Mouse (Mus musculus) lung, adult 2 months (tissue): ENCODE measurements around the gene Cdk1. TPM values are rescaled to one million over a fixed set of nuclear protein-coding genes. Genes with fewer than 3 reads are reported as not detected.
A peak's percentile ranks its signal among the peaks of the same experiment; 100 is the strongest.

Experiments used
- DNase-seq: peaks from one replicate; pipeline ENCODE4 v3.0.0; 2022
- H3K4me1 ChIP-seq: fragments of 200-500 bp; 2 replicates; pipeline ENCODE4 v1.6.1; 2011; ENCODE audit warnings: low read length; ENCODE audit not compliant: control insufficient read depth, insufficient read depth
- H3K4me3 ChIP-seq: fragments of 200-500 bp; replicated peaks from 2 replicates; pipeline ENCODE3; 2011; ENCODE audit warnings: low read depth, mild to moderate bottlenecking, control low read depth, low read length; ENCODE audit errors: extremely low read depth
- CTCF ChIP-seq: fragments of 200-500 bp; IDR thresholded peaks from 2 replicates; pipeline ENCODE4 v1.5.1; 2011; ENCODE audit warnings: mild to moderate bottlenecking, low read length, control low read depth; ENCODE audit not compliant: insufficient read depth
- POLR2A ChIP-seq: fragments of 200-500 bp; IDR thresholded peaks from 2 replicates; pipeline ENCODE4 v1.6.1; 2011; ENCODE audit warnings: low read depth, mild to moderate bottlenecking, control low read depth, low read length, borderline replicate concordance; ENCODE audit errors: extremely low read depth
- WGBS: fragments of 180-500 bp; shearing (Covaris S2); methylation state at CpG from one replicate; pipeline ENCODE4 v1.1.7; 2018; 5-methylcytosine and 5-hydroxymethylcytosine counted together
- polyA plus RNA-seq: library from polyadenylated mRNA; depleted of rRNA; stranded (reverse); fragments of >200 nt; gene quantifications from 2 replicates; pipeline ENCODE4 v1.2.3, GENCODE M21; 2012

The Cdk1 gene
- polyA plus RNA-seq, 1 experiment = 5.8 TPM

DNA sequence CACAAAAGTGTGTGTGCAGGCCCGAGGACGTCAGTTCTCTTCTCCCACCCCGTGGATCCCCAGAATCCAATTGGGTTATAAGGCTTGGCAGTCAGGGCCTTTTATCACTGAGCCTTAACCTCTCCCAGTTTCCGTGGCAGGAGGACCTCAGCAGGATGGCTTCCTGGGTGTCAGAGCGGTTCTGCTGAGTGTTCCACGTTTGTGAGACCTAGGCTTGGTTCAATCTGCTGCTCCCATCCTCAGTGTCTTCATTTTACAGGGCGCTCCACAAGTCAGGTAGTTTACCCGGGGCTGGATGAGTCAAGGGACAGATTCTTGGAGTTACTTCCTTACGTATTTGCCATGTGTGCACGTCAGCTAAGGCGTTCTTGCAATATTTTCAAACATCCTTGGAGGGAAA, 19.5 kb downstream of the Cdk1 start:
- Histone ChIP-seq H3K4me1 (no peaks in the 10 kb centered on the region), H3K4me3 (no peak overlapping the region)
- TF ChIP-seq CTCF (no peak), POLR2A (no peak)
- 90% methylated on average over 11 of the region's 11 CpGs for WGBS
- DNase-seq = no peak

DNA sequence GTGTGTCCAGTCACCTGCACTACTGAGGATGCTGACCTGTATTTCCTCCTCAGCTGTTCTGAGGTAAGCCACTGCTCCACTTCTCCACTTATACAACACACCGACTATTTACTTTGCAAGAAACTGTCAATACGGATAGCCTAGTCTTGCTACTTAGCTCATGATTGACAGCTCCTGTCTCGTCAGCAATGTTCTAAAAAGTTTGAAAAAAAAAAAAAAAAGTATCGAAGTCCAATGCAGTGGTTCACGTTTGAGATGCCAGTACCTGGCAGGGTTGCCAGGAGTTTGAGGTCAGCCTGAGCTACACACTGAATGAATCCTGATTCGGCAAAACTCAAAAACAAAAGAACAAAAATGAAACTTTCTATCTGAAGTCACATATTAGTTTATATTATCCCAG, 21.5 kb downstream of the Cdk1 start:
- TF ChIP-seq CTCF (no peak), POLR2A (no peak)
- no peak for DNase-seq
- 78% methylated on average over 6 of the region's 6 CpGs for WGBS
- Histone ChIP-seq H3K4me3 (no peak overlapping the region), H3K4me1 (no peaks in the 10 kb centered on the region)

DNA sequence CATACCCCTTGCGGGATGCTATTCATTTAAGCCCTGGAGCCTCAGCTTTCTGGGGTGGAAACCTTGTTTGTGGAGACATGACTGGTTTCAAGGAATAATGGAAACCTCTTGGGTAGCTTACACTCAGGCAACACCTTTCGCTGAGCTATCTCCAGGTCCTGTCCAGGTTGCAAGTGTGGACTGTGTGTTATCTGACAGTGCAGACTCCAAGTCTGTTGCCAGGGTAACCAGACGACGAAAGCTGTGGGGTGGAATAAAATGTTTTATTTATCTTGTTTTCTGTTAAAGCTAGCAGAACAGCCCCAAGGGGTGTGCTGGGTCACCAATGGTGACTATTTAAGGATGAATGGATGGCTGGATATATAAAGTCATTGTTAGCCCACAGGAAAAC, 24.1 kb downstream of the Cdk1 start:
- WGBS = 74% methylated on average over 4 of the region's 4 CpGs
- no peak overlapping the region for H3K4me3 ChIP-seq

DNA sequence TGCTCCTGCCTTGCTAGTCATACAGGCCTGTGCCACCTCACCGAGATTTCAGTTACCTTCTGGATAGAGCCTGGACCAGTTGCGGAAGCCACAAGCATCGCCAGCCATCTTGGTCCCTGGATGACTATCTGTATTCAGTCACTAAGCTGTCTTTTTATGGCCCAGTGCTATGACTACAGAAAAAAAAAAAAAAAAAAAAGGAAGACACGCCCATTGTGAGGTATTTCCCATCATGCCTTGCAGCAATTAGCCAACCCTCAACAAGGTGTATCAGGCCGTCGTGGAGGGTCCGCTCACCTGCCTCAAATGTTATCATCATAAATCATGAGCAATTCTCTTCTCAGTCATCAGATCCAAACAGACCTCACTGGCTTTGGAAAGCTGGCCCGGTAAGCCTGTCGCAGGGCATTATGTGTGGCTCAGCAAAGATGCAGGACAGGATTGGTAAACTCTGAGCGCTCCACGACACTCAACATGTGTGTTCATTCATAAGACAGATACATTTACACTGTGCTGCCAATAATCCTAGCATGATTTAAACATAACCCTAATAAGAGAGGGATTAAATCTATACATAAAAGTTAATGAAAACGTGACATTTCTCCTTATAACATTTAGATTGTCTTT, 24.6 kb downstream of the Cdk1 start:
- TF ChIP-seq POLR2A = no peak
- no peak for TF ChIP-seq CTCF
- no peak overlapping the region for H3K4me3 ChIP-seq
- WGBS = 86% methylated on average over 12 of the region's 12 CpGs
- no peak for DNase-seq
- no peaks in the 10 kb centered on the region for H3K4me1 ChIP-seq

More for the DNA sequence above, 24.1 kb downstream of the Cdk1 start:
- no peak for DNase-seq
- no peaks in the 10 kb centered on the region for H3K4me1 ChIP-seq
- TF ChIP-seq POLR2A (no peak), CTCF (no peak)

DNA sequence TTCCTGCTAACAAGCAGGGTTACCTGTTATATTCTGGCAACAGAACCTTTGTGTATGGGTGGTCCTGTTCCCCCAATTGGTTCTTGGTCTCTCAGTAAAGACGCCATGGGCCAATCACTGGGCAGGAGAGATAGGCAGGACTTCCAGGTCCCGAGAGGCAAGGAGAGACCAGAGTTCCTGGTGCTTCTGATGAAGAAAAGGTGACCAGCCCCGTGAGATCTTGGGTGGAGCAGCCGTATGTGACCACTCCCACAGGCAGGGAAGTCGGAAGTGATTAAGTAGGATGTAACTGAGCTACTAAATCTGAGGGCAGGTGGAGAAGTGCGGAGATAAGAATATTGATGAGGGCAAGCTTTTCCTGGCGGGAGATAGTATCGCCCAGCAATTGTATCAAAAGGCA, 25.4 kb downstream of the Cdk1 start:
- DNase-seq = no peak
- 70% methylated on average over 8 of the region's 8 CpGs for WGBS
- TF ChIP-seq POLR2A (no peak), CTCF (no peak)
- Histone ChIP-seq H3K4me1 (no peaks in the 10 kb centered on the region), H3K4me3 (no peak overlapping the region)

DNA sequence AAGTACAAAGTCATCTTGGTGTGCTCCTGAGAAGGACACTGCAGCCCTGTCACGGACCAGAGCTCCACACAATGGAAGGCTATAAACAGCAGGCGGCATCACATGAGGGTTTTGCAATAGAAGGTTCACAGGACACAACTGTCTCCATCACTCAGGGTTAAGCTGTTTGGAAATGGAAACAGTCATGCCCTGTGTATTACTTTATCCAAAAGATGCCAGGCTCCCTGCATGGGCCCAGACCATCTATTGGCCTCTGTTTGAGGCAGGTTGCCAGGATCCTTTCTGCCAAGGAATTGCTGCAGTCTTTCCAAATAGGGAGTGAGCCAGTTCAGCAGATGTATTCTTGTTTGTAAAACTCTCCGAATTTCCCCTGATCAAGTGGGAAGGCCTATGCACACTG, 26.3 kb downstream of the Cdk1 start:
- no peak for TF ChIP-seq CTCF
- TF ChIP-seq POLR2A = no peak
- no peak for DNase-seq
- WGBS = 69% methylated on average over 3 of the region's 3 CpGs
- H3K4me1 ChIP-seq = no peaks in the 10 kb centered on the region
- H3K4me3 ChIP-seq = no peak overlapping the region

DNA sequence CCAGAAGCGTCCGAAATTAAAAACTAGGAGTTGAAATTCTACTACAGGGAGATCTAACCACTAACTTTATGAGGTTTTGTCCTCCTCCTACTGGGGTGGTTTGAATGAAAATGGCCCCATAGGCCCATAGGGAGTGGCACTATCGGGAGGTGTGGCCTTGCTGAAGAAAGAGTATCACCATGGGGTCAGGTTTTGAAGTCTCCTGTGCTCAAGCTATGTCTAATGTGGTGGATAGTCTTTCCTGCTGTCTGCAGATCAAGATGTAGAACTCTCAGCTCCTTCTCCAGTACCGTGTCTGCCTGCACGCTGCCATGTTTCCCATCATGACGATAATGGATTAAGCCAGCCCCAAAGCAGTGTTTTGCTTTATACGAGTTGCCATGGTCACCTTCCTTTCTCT, 27.9 kb downstream of the Cdk1 start:
- TF ChIP-seq CTCF = no peak
- no peak for TF ChIP-seq POLR2A
- H3K4me1 ChIP-seq = no peaks in the 10 kb centered on the region
- 88% methylated on average over 7 of the region's 7 CpGs for WGBS
- no peak overlapping the region for H3K4me3 ChIP-seq
- DNase-seq = no peak

DNA sequence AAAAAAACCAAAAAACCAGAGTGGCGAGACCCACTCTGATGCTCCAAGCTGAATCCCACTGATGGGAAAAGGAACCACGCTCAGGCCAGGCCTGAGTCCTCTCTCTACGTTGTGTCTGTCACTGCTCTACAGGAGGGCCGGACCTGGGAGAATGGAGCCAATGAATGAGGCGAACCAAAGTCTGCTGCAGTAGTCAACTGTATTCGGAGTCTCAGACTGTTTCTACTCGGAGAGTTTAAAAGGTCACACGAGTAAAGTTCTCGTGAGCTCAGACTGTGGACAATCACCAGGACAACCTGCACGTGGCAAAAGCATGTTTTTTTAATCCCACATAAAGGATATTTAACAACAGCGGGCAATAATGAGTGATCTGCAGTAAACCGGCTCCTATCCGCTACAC, 28.8 kb downstream of the Cdk1 start:
- DNase-seq = no peak
- Histone ChIP-seq H3K4me3 (no peak overlapping the region), H3K4me1 (no peaks in the 10 kb centered on the region)
- WGBS = 84% methylated on average over 13 of the region's 13 CpGs
- no peak for TF ChIP-seq POLR2A
- no peak for TF ChIP-seq CTCF

DNA sequence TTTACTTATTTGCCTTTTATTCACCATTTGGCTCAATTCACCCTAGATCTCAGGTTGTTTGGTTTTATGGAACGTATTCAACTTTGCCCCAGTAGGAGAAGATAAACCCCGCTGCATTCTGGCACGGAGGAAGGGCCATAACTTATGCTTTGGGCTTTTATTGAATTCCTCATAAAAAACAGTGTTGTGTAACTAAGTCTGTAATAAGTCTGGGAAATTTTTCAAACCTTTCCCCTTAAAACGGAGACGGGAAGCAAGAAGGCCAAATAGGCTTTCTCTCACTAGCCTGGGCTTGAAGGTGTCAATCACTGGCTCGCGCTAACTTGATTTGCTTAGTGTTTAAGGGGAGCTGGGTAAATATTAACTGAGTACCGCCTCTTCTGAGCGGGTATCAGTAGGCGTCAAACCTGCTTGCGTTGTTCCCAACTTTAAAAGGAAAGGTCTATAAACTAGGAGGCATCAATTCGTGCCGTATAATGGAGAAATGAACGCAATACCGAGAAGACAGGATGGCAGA, 31.2 kb downstream of the Cdk1 start:
- no peak for DNase-seq
- Histone ChIP-seq H3K4me3 (no peak overlapping the region), H3K4me1 (no peaks in the 10 kb centered on the region)
- 40% methylated on average over 15 of the region's 15 CpGs for WGBS
- TF ChIP-seq POLR2A (no peak), CTCF (no peak)

DNA sequence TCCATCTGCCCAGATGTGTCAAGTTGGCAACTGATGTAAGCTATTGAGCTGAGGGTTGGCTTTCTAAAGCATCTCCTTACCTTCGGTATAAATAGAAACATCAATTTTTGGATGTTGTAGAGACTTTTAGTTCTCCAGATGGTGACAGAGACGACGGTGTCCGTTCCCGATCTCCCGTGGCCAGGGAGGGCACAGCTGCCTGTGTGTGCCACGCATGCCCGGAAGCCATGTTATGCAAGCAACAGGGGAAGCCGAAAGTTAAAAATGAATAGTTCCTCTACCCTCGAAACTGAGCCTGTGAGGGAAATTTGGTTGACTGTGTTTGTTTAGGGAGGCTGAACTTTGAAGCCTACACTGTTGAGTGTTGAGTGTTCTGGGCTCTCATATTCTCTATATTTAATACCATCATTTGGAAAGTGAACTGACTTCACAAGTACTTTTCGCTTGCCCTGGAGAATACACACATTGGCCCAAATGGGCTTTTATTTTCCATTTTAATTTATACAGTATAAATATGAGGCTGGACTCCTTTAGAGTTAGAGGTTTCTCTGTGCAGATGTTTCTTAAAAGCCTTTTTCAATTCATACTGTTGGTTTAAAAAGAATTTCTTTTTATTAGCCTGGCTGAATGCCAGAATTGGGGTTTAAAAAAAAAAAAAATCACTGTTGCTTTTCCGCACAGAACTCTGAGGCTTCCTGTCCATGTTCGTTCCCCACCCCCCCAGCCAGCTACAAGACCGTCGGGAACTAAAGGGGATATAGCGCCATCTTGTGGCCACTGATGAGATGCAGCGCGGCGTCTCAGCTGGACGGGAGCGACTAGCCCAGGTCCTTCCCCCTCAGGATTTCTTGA, 31.8 kb downstream of the Cdk1 start:
- peak; percentile 70 for DNase-seq
- Histone ChIP-seq H3K4me1 (no peaks in the 10 kb centered on the region), H3K4me3 (no peak overlapping the region)
- 34% methylated on average over 21 of the region's 21 CpGs for WGBS
- TF ChIP-seq POLR2A (no peak), CTCF (peak; percentile 86)
